Mouse (Mus musculus): ENCODE measurements around the gene Ube2c. TPM values are rescaled to one million over a fixed set of nuclear protein-coding genes. Genes with fewer than 3 reads are reported as not detected.

The Ube2c gene
- polyA plus RNA-seq, 2 experiments: 279 to 293 TPM

GRCm38 (mm10) chr2:164787032-164787431, 17.3 kb downstream of the Ube2c start:
- WGBS: 84% methylated on average over 3 of the region's 3 CpGs
- H3K4me1 ChIP-seq (ENCODE audit: control insufficient read depth, insufficient read depth, low read length): peaks cover 14% of the 10 kb centered on the region; the same call in 1 of the 2 replicates
- no peak for DNase-seq (ENCODE audit: low spot score)
- no peaks in the 10 kb centered on the region for H3K9me3 ChIP-seq (ENCODE audit: control insufficient read depth, low read length)
- H3K9ac ChIP-seq (ENCODE audit: low read depth, low read length, severe bottlenecking): peak overlapping the region; percentile 77; the same call in 1 of the 2 replicates
- peak overlapping the region; percentile 78 for H3K4me3 ChIP-seq (replicated peaks; ENCODE audit: low read length)
- peaks cover 27% of the 10 kb centered on the region for H3K36me3 ChIP-seq (ENCODE audit: control insufficient read depth, insufficient read depth, low read length)
- 0 out of 2 replicates have a peak overlapping the region, but pooled peaks have one; percentile 1 for H3K27ac ChIP-seq (replicated peaks; ENCODE audit: low read depth, low read length)
- peak overlapping the region; percentile 91 for H3K4me2 ChIP-seq (replicated peaks; ENCODE audit: low read depth, low read length, severe bottlenecking)
- H3K27me3 ChIP-seq (ENCODE audit: control insufficient read depth, insufficient read depth, low read length): no peaks in the 10 kb centered on the region
- ATAC-seq (ENCODE audit: low FRiP score, low read depth): no peak
- TF ChIP-seq POLR2A (IDR thresholded peaks at IDR 0.05; ENCODE audit: borderline replicate concordance, extremely low read depth, insufficient read depth, insufficient read length): no peak

- Histone ChIP-seq H3K9ac (ENCODE audit: low read depth, low read length, severe bottlenecking) (no peak overlapping the region), H3K4me2 (replicated peaks; ENCODE audit: low read depth, low read length, severe bottlenecking) (no peak overlapping the region), H3K27me3 (ENCODE audit: control insufficient read depth, insufficient read depth, low read length) (no peaks in the 10 kb centered on the region), H3K9me3 (ENCODE audit: control insufficient read depth, low read length) (no peaks in the 10 kb centered on the region), H3K4me1 (ENCODE audit: control insufficient read depth, insufficient read depth, low read length) (peaks cover 14% of the 10 kb centered on the region; the same call in 1 of the 2 replicates), H3K27ac (replicated peaks; ENCODE audit: low read depth, low read length) (no peak overlapping the region), H3K36me3 (ENCODE audit: control insufficient read depth, insufficient read depth, low read length) (peaks cover 35% of the 10 kb centered on the region), H3K4me3 (replicated peaks; ENCODE audit: low read length) (no peak overlapping the region)
- TF ChIP-seq POLR2A (IDR thresholded peaks at IDR 0.05; ENCODE audit: borderline replicate concordance, extremely low read depth, insufficient read depth, insufficient read length): no peak
- no peak for ATAC-seq (ENCODE audit: low FRiP score, low read depth)
- no peak for DNase-seq (ENCODE audit: low spot score)
- whole genome bisulfite sequencing: 84% methylated on average over 10 of the region's 10 CpGs
These were observed 18.1 kb downstream of the Ube2c start for GRCm38 (mm10) chr2:164787779-164788178.

- ATAC-seq (ENCODE audit: low FRiP score, low read depth) (no peak), DNase-seq (ENCODE audit: low spot score) (no peak)
- no peaks in the 10 kb centered on the region for H3K9me3 ChIP-seq (ENCODE audit: control insufficient read depth, low read length)
- no peak overlapping the region for H3K9ac ChIP-seq (ENCODE audit: low read depth, low read length, severe bottlenecking)
- peaks cover 14% of the 10 kb centered on the region; the same call in 1 of the 2 replicates for H3K4me1 ChIP-seq (ENCODE audit: control insufficient read depth, insufficient read depth, low read length)
- H3K36me3 ChIP-seq (ENCODE audit: control insufficient read depth, insufficient read depth, low read length): peaks cover 41% of the 10 kb centered on the region
- no peak for TF ChIP-seq POLR2A (IDR thresholded peaks at IDR 0.05; ENCODE audit: borderline replicate concordance, extremely low read depth, insufficient read depth, insufficient read length)
- 72% methylated on average over 4 of the region's 4 CpGs for WGBS
- no peak overlapping the region for H3K4me2 ChIP-seq (replicated peaks; ENCODE audit: low read depth, low read length, severe bottlenecking)
- H3K27ac ChIP-seq (replicated peaks; ENCODE audit: low read depth, low read length): no peak overlapping the region
- no peak overlapping the region for H3K4me3 ChIP-seq (replicated peaks; ENCODE audit: low read length)
- H3K27me3 ChIP-seq (ENCODE audit: control insufficient read depth, insufficient read depth, low read length): no peaks in the 10 kb centered on the region
These were observed 18.7 kb downstream of the Ube2c start for GRCm38 (mm10) chr2:164788411-164788810.

GRCm38 (mm10) chr2:164790451-164790850, 20.8 kb downstream of the Ube2c start:
- Histone ChIP-seq H3K27ac (replicated peaks; ENCODE audit: low read depth, low read length) (no peak overlapping the region), H3K9ac (ENCODE audit: low read depth, low read length, severe bottlenecking) (no peak overlapping the region), H3K4me3 (replicated peaks; ENCODE audit: low read length) (no peak overlapping the region), H3K27me3 (ENCODE audit: control insufficient read depth, insufficient read depth, low read length) (no peaks in the 10 kb centered on the region), H3K4me2 (replicated peaks; ENCODE audit: low read depth, low read length, severe bottlenecking) (no peak overlapping the region), H3K9me3 (ENCODE audit: control insufficient read depth, low read length) (no peaks in the 10 kb centered on the region), H3K4me1 (ENCODE audit: control insufficient read depth, insufficient read depth, low read length) (peaks cover 7% of the 10 kb centered on the region; the same call in 1 of the 2 replicates), H3K36me3 (ENCODE audit: control insufficient read depth, insufficient read depth, low read length) (peaks cover 60% of the 10 kb centered on the region)
- no peak for DNase-seq (ENCODE audit: low spot score)
- no peak for TF ChIP-seq POLR2A (IDR thresholded peaks at IDR 0.05; ENCODE audit: borderline replicate concordance, extremely low read depth, insufficient read depth, insufficient read length)
- ATAC-seq (ENCODE audit: low FRiP score, low read depth): no peak
- 77% methylated on average over 4 of the region's 4 CpGs for WGBS

GRCm38 (mm10) chr2:164791841-164792261, 22.2 kb downstream of the Ube2c start:
- Histone ChIP-seq H3K4me3 (replicated peaks; ENCODE audit: low read length) (no peak overlapping the region), H3K9ac (ENCODE audit: low read depth, low read length, severe bottlenecking) (no peak overlapping the region), H3K27ac (replicated peaks; ENCODE audit: low read depth, low read length) (no peak overlapping the region), H3K36me3 (ENCODE audit: control insufficient read depth, insufficient read depth, low read length) (peaks cover 74% of the 10 kb centered on the region), H3K27me3 (ENCODE audit: control insufficient read depth, insufficient read depth, low read length) (no peaks in the 10 kb centered on the region), H3K4me1 (ENCODE audit: control insufficient read depth, insufficient read depth, low read length) (peaks cover 5% of the 10 kb centered on the region; the same call in 1 of the 2 replicates), H3K4me2 (replicated peaks; ENCODE audit: low read depth, low read length, severe bottlenecking) (no peak overlapping the region), H3K9me3 (ENCODE audit: control insufficient read depth, low read length) (no peaks in the 10 kb centered on the region)
- WGBS: 97% methylated on average over 18 of the region's 18 CpGs
- ATAC-seq (ENCODE audit: low FRiP score, low read depth) (no peak), DNase-seq (ENCODE audit: low spot score) (no peak)
- TF ChIP-seq POLR2A (IDR thresholded peaks at IDR 0.05; ENCODE audit: borderline replicate concordance, extremely low read depth, insufficient read depth, insufficient read length): no peak
